Mouse (Mus musculus): ENCODE measurements around the gene Cnnm4. TPM values are rescaled to one million over a fixed set of nuclear protein-coding genes. Genes with fewer than 3 reads are reported as not detected.

The Cnnm4 gene
- polyA plus RNA-seq, 1 experiment from 2014 or later: 10.9 TPM

DNA sequence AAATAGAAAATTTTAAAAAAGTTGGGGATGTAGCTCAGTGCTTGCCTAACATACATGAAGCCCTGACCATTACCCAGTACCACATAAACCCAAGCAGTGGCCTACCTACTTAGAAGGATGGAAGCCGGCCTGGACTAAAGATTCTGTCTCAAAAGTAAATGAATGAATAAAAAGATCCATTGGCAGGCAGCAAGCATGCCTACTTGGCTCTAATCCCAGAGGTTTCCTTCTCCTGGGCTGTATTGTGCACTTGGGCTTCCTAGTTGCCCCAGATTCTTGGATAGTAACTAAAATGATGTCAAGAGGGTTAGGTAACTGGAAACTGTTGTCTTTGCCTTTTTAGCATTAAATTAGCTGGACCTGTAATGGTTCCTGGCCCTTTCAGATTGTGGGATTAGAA lies 41.9 kb downstream of the Cnnm4 start:
- TF ChIP-seq CTCF (IDR thresholded peaks at IDR 0.05; ENCODE audit: low read depth): no peak
- 0% methylated on average over 1 of the region's 1 CpGs for WGBS
- H3K9me3 ChIP-seq (ENCODE audit: low read depth, low read length): no peaks in the 10 kb centered on the region
- peak overlapping the region; percentile 82 for H3K9ac ChIP-seq
- peak overlapping the region; percentile 97 for H3K4me2 ChIP-seq
- DNase-seq: peak; percentile 42
- H3K36me3 ChIP-seq (ENCODE audit: insufficient read depth): peaks cover 11% of the 10 kb centered on the region; the same call in 1 of the 2 replicates
- peaks cover 6% of the 10 kb centered on the region; the same call in 1 of the 2 replicates for H3K4me1 ChIP-seq (ENCODE audit: insufficient read depth)
- ATAC-seq (ENCODE audit: insufficient read depth): no peak
- peak overlapping the region; percentile 94 for H3K4me3 ChIP-seq (ENCODE audit: low read depth, low read length)
- H3K27ac ChIP-seq (ENCODE audit: low read depth): no peak overlapping the region
- H3K27me3 ChIP-seq (ENCODE audit: insufficient read depth, low read length): no peaks in the 10 kb centered on the region

DNA sequence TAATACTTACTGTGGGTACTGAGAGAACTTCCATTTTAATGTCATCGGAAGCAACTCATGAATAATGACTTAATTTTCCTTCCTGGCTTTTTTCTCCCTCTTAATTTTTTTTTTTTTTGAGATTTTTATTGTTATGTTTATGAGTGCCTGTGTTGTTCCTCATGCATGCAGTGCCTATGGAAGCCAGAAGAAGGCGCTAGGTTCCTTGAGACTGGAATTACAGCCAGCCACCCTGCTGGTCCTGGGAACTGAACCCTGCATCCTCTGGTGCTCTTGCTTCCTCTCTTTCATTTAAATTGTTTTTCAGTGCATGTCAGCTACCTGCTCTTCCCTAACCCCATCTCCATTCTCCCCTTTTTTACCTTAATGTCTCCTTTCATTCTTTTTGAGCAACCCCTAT lies 42.3 kb downstream of the Cnnm4 start:
- Histone ChIP-seq H3K9me3 (ENCODE audit: low read depth, low read length) (no peaks in the 10 kb centered on the region), H3K27me3 (ENCODE audit: insufficient read depth, low read length) (no peaks in the 10 kb centered on the region), H3K36me3 (ENCODE audit: insufficient read depth) (peaks cover 12% of the 10 kb centered on the region; the same call in 1 of the 2 replicates), H3K4me3 (ENCODE audit: low read depth, low read length) (peak overlapping the region; percentile 94), H3K4me1 (ENCODE audit: insufficient read depth) (peaks cover 6% of the 10 kb centered on the region; the same call in 1 of the 2 replicates), H3K27ac (ENCODE audit: low read depth) (no peak overlapping the region), H3K4me2 (peak overlapping the region; percentile 97), H3K9ac (no peak overlapping the region)
- ATAC-seq (ENCODE audit: insufficient read depth): no peak
- DNase-seq: peak; percentile 58
- TF ChIP-seq CTCF (IDR thresholded peaks at IDR 0.05; ENCODE audit: low read depth): peak; percentile 56
- 44% methylated on average over 2 of the region's 2 CpGs for WGBS

DNA sequence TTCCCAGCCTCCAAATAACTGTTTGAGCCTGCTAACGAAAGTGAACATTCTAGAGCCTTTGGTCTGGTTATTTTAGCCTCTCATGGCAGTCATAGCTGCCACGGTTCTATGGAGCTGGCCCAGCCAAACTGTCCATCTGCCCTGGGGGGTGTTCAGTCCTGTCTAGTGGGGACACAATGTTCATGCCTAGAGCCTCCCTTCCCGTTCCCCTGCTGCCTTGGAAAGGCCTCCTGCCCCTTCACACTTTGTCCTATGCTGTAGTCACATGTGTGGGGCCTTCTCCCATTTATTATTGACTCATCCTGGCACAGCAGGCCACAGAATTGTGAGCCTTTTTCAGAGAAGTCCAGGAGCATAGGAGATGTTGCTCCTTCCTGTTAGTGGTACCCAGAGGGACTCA lies 46.8 kb downstream of the Cnnm4 start:
- Histone ChIP-seq H3K27ac (ENCODE audit: low read depth) (no peak overlapping the region), H3K9ac (no peak overlapping the region)
- 83% methylated on average over 3 of the region's 3 CpGs for WGBS

DNA sequence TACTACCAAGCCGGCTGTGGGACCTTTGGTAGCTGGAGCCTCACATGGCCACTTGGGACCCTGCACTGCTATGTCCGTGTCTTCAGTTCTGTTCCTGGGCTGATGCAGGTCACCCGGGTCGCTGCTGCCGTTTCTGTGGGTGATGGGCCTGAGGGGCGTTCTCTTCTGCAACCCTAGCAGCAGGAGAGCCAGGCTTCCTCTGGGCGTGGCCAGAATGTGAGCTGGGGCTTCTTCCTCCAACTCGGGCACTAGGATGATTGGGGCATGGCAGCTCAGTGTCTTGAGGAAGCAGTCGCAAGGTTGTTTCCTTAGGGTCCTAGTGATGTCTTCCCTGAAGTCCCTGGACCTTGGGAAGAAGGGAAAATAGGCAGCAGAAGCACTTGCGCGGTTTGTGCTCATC lies 48.2 kb downstream of the Cnnm4 start:
- H3K36me3 ChIP-seq (ENCODE audit: insufficient read depth): peaks cover 69% of the 10 kb centered on the region
- no peak overlapping the region for H3K4me2 ChIP-seq
- DNase-seq (no peak), ATAC-seq (ENCODE audit: insufficient read depth) (no peak)
- TF ChIP-seq CTCF (IDR thresholded peaks at IDR 0.05; ENCODE audit: low read depth): no peak
- no peaks in the 10 kb centered on the region; the same call in 1 of the 2 replicates for H3K4me1 ChIP-seq (ENCODE audit: insufficient read depth)
- H3K4me3 ChIP-seq (ENCODE audit: low read depth, low read length): no peak overlapping the region
- no peaks in the 10 kb centered on the region for H3K9me3 ChIP-seq (ENCODE audit: low read depth, low read length)
- no peaks in the 10 kb centered on the region for H3K27me3 ChIP-seq (ENCODE audit: insufficient read depth, low read length)
- no peak overlapping the region for H3K9ac ChIP-seq
- 68% methylated on average over 11 of the region's 11 CpGs for WGBS
- no peak overlapping the region for H3K27ac ChIP-seq (ENCODE audit: low read depth)

More for the DNA sequence above, 46.8 kb downstream of the Cnnm4 start:
- TF ChIP-seq CTCF (IDR thresholded peaks at IDR 0.05; ENCODE audit: low read depth): no peak
- no peaks in the 10 kb centered on the region for H3K9me3 ChIP-seq (ENCODE audit: low read depth, low read length)
- H3K36me3 ChIP-seq (ENCODE audit: insufficient read depth): peaks cover 56% of the 10 kb centered on the region
- ATAC-seq (ENCODE audit: insufficient read depth) (no peak), DNase-seq (no peak)
- no peak overlapping the region for H3K4me3 ChIP-seq (ENCODE audit: low read depth, low read length)
- peaks cover 2% of the 10 kb centered on the region; the same call in 1 of the 2 replicates for H3K4me1 ChIP-seq (ENCODE audit: insufficient read depth)
- no peak overlapping the region for H3K4me2 ChIP-seq
- no peaks in the 10 kb centered on the region for H3K27me3 ChIP-seq (ENCODE audit: insufficient read depth, low read length)

DNA sequence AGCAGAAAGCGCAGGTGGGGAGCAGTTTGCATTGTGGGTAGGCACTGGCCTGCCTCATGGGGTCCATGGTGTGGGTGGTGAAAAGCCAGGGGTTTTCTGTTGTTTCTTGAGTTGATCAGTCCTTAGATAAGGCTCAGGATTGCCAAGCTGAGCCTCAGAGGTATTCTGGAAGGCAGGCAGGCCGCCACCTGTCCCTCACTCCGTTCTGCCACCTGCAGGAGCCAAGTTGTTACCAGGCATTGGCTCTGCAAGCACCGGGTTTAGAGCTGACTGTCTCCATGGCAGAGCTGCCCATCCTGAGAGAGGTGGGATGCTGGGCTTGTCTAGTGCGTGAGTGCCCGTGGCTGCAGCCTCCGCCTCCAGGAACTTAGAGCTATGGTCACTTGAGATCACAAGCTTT lies 50.8 kb downstream of the Cnnm4 start:
- WGBS: 92% methylated on average over 7 of the region's 7 CpGs
- Histone ChIP-seq H3K27me3 (ENCODE audit: insufficient read depth, low read length) (no peaks in the 10 kb centered on the region), H3K4me2 (no peak overlapping the region), H3K9ac (no peak overlapping the region), H3K27ac (ENCODE audit: low read depth) (no peak overlapping the region), H3K4me1 (ENCODE audit: insufficient read depth) (no peaks in the 10 kb centered on the region), H3K4me3 (ENCODE audit: low read depth, low read length) (no peak overlapping the region), H3K36me3 (ENCODE audit: insufficient read depth) (peaks cover 88% of the 10 kb centered on the region), H3K9me3 (ENCODE audit: low read depth, low read length) (no peaks in the 10 kb centered on the region)
- ATAC-seq (ENCODE audit: insufficient read depth) (no peak), DNase-seq (no peak)
- TF ChIP-seq CTCF (IDR thresholded peaks at IDR 0.05; ENCODE audit: low read depth): no peak

DNA sequence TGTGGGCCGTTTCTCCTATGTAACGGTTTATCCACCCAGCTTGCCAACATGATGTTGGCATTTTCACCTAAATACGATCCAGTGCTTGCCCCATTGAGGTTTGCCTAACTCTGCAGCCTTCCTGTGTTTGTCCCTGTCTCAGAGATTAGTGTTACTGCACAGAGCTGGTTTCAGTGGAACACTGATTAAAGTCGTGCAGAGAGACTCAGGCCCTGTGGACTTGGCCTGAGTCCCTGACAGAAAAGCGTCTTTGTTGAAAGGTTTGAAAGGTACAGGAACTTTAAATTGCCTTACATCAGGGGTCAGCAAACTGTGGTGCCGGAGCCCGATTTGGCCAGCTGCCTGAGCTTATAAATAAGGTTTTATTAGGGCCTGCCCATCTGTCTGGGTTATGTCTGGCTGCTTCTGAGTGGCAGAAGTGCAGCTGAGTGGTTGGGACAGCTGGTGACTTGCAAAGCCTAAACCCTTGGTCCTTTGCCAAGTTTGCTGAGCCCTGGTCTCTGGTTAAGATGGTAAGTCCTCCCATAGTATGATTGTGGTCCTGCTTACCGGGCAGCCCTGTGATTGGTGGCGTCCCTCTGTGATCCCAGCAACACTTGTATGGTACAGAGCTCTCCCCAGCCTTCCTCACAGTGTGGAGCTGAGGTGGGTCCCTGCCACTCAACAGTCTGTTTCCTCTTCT lies 52.1 kb downstream of the Cnnm4 start:
- 61% methylated on average over 9 of the region's 9 CpGs for WGBS
- DNase-seq (peak; percentile 66), ATAC-seq (ENCODE audit: insufficient read depth) (peak; percentile 51; the same call in 1 of the 2 replicates)
- Histone ChIP-seq H3K4me2 (no peak overlapping the region), H3K4me3 (ENCODE audit: low read depth, low read length) (no peak overlapping the region), H3K4me1 (ENCODE audit: insufficient read depth) (no peaks in the 10 kb centered on the region), H3K9ac (no peak overlapping the region), H3K36me3 (ENCODE audit: insufficient read depth) (peaks cover 83% of the 10 kb centered on the region), H3K27ac (ENCODE audit: low read depth) (peak overlapping the region; percentile 66; the same call in 1 of the 2 replicates), H3K27me3 (ENCODE audit: insufficient read depth, low read length) (no peaks in the 10 kb centered on the region), H3K9me3 (ENCODE audit: low read depth, low read length) (no peaks in the 10 kb centered on the region)
- TF ChIP-seq CTCF (IDR thresholded peaks at IDR 0.05; ENCODE audit: low read depth): no peak

DNA sequence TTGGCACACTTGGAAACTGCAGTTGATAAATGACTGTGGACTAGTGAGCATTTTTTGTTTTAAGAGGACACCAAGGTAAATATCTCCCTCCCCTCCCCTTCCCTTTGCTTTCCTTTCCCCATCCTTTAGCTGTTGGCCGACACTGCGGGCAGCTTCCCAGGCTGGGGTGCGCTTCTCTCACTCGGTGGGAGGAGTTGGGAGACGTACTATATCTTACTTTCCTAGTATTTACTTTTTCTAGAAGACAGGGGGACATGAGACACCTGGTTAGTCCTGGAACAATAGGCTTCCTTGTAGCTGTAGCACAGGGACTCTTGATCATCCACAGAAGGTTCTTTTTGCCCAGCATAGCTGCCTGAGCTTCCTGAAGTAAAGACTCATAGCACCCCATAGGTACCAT lies 52.6 kb downstream of the Cnnm4 start:
- WGBS: 41% methylated on average over 5 of the region's 5 CpGs
- Histone ChIP-seq H3K9me3 (ENCODE audit: low read depth, low read length) (no peaks in the 10 kb centered on the region), H3K4me3 (ENCODE audit: low read depth, low read length) (no peak overlapping the region), H3K27ac (ENCODE audit: low read depth) (peak overlapping the region; percentile 30; the same call in 1 of the 2 replicates), H3K9ac (no peak overlapping the region), H3K27me3 (ENCODE audit: insufficient read depth, low read length) (no peaks in the 10 kb centered on the region), H3K4me1 (ENCODE audit: insufficient read depth) (no peaks in the 10 kb centered on the region), H3K36me3 (ENCODE audit: insufficient read depth) (peaks cover 79% of the 10 kb centered on the region), H3K4me2 (no peak overlapping the region)
- no peak for DNase-seq
- TF ChIP-seq CTCF (IDR thresholded peaks at IDR 0.05; ENCODE audit: low read depth): no peak
- ATAC-seq (ENCODE audit: insufficient read depth): no peak

Data from lung, embryonic 14.5 days (tissue).